Mouse (Mus musculus) T-helper 2 cell (primary cell): ENCODE measurements at regions not wholly inside any gene's neighbourhood (a gene's known extent, or its start where the extent isn't known, plus 50 kb on each side); places are given as distances from the start of the nearest gene placed in this dataset.
"Not testable (repeated sequence)": the region's sequence is repeated elsewhere in the genome, so short reads cannot be mapped to it uniquely, and the experiment has no call there.

ENCODE experiments used
- in situ Hi-C: fragments of 300-600 bp; cut with MboI, MseI; formaldehyde crosslinking; loops from one replicate; pipeline ENCODE4 v1.15.1; 2025; ENCODE audit warnings: high pct_unique_total_duplicates

DNA sequence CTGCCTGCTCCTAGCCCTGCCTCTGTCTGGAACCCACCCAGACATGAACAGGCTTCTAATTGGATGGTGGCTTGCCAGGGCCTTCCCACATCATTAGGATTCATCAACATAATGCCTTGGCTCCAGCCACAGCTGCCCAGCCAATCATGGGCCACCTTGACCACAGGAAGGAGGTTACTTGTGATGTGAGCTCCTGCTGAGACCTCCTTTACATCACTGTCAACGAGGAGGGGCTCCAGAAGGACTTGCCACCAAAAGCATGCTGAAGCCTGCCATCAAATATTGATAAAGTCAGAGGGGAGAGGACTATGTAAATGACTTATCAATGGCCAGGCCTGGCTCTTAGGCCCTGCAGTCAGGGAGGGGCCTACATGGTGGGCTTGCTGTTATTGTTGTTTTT is 175.6 kb downstream of the Map1s start:
- in situ Hi-C loops: not testable (repeated sequence)

DNA sequence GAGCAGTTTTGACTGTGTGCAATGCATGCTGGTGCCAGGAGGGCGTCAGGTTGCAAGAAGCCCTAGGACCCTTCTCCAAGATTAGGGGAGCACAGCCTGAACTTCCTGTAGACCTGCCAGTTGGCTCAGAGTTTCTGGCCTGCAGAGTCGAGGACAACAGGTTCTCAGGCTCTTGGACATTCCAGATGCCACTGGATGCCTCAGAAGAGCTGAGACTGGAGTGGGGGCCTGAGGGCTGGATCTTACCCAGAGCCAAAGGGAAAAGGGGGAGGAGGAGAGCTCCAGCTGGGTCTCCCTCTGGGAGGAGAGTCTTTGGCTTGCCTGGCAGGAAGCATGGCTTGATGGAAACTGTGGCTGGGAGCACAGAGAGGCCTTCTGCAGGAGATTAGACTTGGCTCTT is 145.4 kb upstream of the Myo9b start:
- in situ Hi-C loops: not testable (repeated sequence)

DNA sequence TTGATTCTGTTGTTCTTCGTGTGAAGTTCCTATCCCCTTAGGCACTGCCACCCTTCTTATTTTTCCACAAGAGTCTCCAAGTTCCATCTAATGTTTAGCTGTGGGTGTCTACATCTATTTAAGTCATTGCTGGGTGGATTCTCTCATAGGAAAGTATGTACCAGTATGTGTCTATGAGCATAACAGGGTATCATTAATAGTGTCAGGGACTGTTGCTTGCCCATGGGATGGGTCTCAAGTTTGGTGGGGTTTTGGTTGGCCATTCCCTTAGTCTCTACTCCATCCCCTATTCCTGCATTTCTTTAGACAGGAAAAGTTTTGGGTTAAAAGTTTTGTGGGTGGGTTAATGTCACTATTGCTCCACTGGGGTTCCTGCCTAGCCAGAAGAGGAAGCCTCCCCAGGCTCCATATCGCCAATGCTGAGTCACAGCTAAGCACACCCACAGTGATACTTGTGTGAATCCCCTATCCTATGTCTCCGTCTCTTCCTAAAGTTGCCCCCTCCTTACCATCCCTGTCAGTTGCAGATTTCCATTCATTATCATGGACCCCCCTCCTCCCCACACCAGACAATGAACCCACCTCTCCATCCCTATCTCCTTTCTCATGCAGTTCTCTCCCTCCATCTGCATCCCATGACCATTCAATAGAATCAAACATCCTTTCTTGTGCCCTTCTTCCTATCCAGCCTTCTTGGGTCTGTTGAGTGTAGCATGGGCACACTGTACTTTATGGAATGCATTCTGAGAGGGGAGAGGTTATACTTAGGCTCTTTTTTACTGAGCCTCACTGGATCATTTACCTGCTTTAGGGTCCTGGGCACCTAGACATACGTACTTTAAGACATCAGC is 141.9 kb upstream of the Myo9b start:
- in situ Hi-C loops: loop anchor here (5.0 to 10.0 kb wide), 4 partner anchors 67 to 884 kb away; no protein-coding TSS in a partner anchor

DNA sequence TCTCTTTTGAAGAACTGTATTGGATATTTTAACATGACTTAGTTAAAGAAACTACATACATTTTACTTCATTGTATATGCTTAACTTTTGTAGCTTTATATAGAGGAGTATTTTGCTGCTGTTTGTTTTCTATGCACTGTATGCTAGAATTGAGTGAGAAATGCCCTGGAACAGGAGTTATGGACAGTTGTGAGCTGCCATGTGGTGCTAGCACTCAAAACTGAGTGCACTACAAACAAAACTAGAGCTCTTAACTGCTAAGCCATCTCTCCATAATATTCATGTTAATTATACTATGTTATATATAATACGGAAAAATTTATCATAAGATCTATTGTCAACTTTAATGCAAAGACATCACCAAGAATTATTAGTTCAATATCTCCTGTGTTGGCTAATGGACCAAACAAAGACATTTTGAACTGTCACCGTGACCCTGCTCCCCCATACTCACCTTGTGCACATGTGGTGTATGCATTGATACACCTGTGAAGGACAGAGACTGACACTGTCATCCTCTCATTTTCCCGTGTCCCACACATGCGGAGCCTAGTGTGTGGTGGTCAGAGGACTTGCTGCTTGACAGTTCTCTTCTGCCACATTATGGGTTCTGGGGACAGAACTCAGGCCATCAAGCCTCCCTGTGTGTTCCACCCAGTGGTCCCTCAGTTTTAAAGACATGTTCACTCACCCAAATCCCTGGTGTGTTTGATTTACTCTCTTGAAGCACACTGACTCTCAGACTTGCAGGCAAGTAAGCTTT is 141.0 kb upstream of the Myo9b start:
- in situ Hi-C loops: loop anchor here (5.0 to 10.0 kb wide), 4 partner anchors 66 to 883 kb away; no protein-coding TSS in a partner anchor

DNA sequence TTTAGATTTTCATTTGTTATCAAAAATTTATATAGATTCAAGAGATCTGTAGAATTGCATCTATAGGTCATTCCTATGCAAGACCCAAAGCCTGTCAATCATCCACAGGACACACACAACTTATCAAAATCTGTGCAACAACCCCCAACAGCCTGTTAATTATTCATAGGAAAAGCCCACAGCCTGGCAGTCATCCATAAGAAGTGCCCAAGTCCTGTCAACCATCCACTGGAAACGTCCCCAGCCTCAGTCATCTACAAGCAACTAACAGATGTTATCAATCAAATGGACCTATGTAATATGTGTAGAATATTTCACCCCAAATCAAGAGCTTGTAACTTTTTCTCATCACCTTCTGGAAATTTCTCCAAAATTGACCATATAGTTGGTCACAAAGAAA is 139.6 kb upstream of the Myo9b start:
- in situ Hi-C loops: loop anchor here (5.0 to 10.0 kb wide), 4 partner anchors 64 to 882 kb away; no protein-coding TSS in a partner anchor

DNA sequence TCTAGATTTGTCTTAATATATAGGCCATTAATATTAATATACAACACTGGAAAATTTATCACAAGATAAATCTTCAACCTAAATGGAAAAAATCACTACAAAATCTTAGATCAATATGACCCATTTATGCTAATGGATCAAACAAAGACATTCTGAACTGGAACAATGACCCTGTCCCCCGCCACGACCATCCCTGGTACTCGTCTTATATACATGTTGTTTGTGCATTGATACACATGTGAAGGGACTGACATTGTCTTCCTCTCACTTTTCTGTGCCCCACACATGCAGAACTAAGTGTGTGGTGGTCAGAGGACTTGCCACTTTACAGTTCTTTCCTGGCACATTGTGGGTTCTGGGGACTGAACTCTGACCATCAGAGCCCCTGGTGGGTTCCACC is 135.4 kb upstream of the Myo9b start:
- in situ Hi-C loops: loop anchor here (10.0 kb wide), 1 partner anchor 878 kb away; no protein-coding TSS in a partner anchor

DNA sequence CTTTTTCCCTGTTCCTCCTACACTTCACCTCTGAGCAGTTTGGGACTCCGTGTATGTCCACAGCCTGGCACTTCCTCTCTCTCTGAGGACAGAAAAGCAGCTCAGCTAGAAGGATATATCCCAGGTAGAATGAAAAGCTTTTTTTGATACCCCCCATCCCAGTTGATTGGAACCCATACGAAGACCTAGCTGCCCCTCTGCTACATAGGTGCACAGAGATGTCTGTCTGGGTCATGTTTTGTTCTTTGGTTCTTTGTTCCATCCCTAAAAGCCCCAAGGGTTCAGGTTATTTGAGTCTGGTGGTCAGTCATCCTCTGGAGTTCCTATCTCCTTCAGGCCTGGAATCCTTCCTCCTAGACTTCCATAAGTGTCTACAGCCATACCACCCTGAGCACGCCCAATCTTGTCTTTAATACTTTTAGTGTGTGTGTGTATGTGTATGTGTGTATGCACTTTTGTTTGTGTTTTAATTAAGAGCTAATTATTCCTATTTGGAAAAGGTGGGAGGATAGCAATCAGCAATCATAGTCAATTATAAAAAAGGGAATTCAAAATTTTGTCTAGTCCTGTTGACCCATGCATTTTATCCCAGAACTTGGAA is 130.0 kb upstream of the Myo9b start:
- in situ Hi-C loops: not testable (repeated sequence)

DNA sequence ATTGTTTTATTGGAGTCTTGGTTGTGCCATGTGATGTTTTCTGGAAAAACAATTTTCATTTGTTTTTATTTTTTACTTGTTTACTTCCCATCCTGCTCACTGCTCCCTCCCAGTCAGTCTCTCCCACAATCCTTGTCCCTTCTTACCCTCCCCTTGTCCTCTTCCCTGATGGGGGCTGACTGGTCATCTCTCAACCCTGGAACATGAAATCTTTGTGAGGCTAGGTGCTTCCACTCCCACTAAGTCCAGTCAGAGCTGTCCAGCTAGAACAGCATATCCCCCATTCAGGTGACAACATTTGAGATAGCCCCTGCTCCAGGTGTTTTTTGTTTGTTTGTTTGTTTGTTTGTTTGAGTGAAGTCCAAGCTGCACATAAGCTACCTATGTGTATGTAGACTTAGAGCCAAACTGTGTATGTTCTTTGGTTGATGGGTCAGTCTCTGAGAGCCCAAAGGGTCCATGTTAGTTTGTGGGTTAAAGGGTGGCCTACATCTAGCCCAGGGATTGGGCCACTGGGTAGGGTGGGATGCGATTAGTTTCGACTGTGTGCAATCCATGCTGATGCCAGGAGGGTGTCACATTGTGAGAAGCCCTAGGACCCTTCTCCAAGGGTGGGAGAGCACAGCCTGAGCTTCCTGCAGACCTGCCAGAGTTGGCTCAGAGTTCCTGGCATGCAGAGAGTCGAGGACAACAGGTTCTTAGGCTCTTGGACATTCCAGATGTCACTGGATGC is 100.9 kb upstream of the Myo9b start:
- in situ Hi-C loops: not testable (repeated sequence)

DNA sequence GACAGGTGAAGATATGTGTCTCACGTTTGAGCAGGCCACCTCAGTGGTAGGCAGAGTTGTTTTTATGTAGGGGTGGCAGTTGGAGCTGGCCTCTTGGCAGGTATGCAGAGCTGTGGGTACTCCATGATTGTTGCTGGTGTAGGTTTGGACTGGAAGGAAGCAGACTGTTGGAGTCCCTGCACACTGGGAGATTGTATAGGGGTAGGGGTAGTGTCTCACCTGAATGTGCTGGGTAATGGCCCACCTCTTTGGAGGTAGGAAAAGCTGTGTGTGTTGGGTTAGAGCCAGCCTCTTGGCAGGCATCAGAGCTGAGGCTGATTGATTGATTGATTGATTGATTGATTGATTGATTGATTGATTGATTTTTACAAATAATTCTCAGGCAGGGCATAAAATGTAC is 79.6 kb upstream of the Myo9b start:
- in situ Hi-C loops: not testable (repeated sequence)

DNA sequence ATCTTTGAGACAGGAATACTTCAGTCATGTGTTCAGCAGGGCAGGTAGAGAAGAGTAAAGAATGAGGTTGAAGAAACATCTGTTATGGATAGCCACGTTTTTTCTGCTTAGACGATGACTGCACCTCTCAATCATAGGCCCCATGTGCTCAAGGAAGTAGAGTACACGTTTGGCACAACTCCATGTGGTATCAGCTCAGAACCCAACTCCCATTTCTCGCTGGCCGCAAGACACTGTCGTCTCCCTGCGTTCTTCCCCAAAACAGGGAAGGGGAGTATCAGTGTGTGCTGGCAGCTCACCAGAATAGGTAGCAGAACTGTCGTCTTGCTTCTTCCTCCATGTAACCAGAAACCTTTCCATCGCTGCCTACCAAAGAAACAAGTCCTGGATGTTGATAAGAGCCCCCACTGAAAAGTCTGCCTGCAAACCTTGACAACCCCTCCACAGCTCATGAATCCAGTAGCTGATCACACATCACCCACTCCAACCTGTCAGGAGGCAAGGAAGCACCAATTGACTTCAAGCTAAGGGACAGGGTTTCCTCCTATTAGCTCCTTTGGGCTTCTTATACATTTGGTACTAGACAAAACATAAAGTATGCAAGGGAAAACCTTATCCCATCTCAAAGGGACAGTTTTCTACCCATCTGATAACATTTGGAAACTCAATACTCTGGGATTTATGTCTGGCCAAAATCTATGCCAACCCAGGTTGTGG is 77.3 kb upstream of the Myo9b start:
- in situ Hi-C loops: loop anchor here (5.0 kb wide), 1 partner anchor 63 kb away; no protein-coding TSS in a partner anchor
